Mouse (Mus musculus) testis, postnatal 10 days (tissue): ENCODE data around the gene Il13ra1.

Experiments
- DNase-seq: peaks from one replicate; pipeline ENCODE4 v3.0.0; 2021; ENCODE audit warnings: low spot score

Gene Il13ra1

GRCm38 (mm10) chrX:36195736-36196525 lies 84.0 kb downstream of the Il13ra1 start, which contains the start of gene Zcchc12:
Gene Zcchc12 (plus strand): TSS chrX:36195904.
- DNase-seq = peak; percentile 38

GRCm38 (mm10) chrX:36209554-36209953 lies 97.6 kb downstream of the Il13ra1 start:
- no peak for DNase-seq

DNA sequence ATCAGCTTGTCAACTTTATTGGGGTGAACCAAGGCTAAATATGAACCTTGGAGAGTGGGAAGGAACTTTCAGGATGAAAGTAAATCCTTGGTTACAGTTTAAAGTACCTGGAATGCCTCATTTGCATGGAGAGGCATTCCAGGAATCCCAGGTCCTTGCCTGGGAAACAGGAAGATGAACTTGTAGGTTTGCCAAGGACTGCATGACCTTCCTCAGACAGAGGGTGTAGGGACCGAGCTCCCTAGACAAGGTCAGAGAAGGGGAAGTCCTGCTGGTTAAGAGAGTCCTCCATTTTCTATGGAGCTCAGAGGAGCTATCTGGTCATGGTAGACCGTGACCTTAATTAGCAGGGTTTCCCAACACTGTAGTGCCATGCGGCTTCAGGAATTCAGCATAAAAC lies 99.3 kb downstream of the Il13ra1 start:
- DNase-seq = no peak
